In genomic region chr9:32717931-32718820, GRCm38 (mm10) we compare ENCODE assay signal across 10 mouse cellular contexts.
DNase-seq lines count a peak whose midpoint lies in the region; ATAC-seq and TF ChIP-seq lines count a peak whose summit lies in the region.
"Had no signal": no experiment of that assay in that cellular context is flagged by ENCODE, and none has a peak within 500 bp of the region (broad histone marks: within the 10 kb centered on the region; RNA-seq: fewer than 3 reads in every experiment).

No protein-coding gene starts in this region.

- peak overlapping the region; percentile 54 for H3K9ac ChIP-seq in lung, embryonic 16.5 days (ENCODE audit: low read length)
- H3K9ac ChIP-seq in embryonic facial prominence, embryonic 14.5 days (ENCODE audit: low read depth, low read length): no peak overlapping the region
- no peak overlapping the region; the same call in 1 of the 2 replicates for H3K9ac ChIP-seq in liver, postnatal 0 days (replicated peaks)

- H3K36me3 ChIP-seq in lung, embryonic 16.5 days (ENCODE audit: control insufficient read depth, insufficient read depth, low read length): no peaks in the 10 kb centered on the region
- H3K36me3 ChIP-seq in embryonic facial prominence, embryonic 14.5 days (ENCODE audit: control insufficient read depth, insufficient read depth, low read length): no peaks in the 10 kb centered on the region
- H3K36me3 ChIP-seq in liver, postnatal 0 days (replicated peaks; ENCODE audit: insufficient read depth, low read length): no peaks in the 10 kb centered on the region; the same call in none of the 2 replicates

- H3K9me3 ChIP-seq in lung, embryonic 16.5 days (ENCODE audit: control insufficient read depth, low read length): no peaks in the 10 kb centered on the region
- no peaks in the 10 kb centered on the region for H3K9me3 ChIP-seq in embryonic facial prominence, embryonic 14.5 days (ENCODE audit: control insufficient read depth, low read length)
- no peaks in the 10 kb centered on the region for H3K9me3 ChIP-seq in liver, postnatal 0 days (ENCODE audit: low read length)

- H3K4me1 ChIP-seq in lung, embryonic 16.5 days (replicated peaks; ENCODE audit: control insufficient read depth, insufficient read depth, low read length): peaks cover 74% of the 10 kb centered on the region
- peaks cover 61% of the 10 kb centered on the region for H3K4me1 ChIP-seq in lung, adult 2 months (ENCODE audit: control insufficient read depth, insufficient read depth, low read length)
- peaks cover 72% of the 10 kb centered on the region for H3K4me1 ChIP-seq in embryonic facial prominence, embryonic 14.5 days (ENCODE audit: control insufficient read depth, insufficient read depth, low read length)
- peaks cover 57% of the 10 kb centered on the region for H3K4me1 ChIP-seq in liver, postnatal 0 days (ENCODE audit: insufficient read depth)

- no peak overlapping the region for H3K4me2 ChIP-seq in lung, embryonic 16.5 days (ENCODE audit: low read depth, low read length)
- no peak overlapping the region for H3K4me2 ChIP-seq in embryonic facial prominence, embryonic 14.5 days (ENCODE audit: low read depth, low read length)
- H3K4me2 ChIP-seq in liver, postnatal 0 days (ENCODE audit: low read depth, low read length): peak overlapping the region; percentile 13; the same call in 1 of the 2 replicates

- WGBS in lung, embryonic 16.5 days: 28% methylated on average over 9 of the region's 9 CpGs
- 21% methylated on average over 9 of the region's 9 CpGs for WGBS in lung, adult 2 months
- 39% methylated on average over 9 of the region's 9 CpGs for WGBS in embryonic facial prominence, embryonic 14.5 days
- 43% methylated on average over 9 of the region's 9 CpGs for WGBS in liver, postnatal 0 days (ENCODE audit: insufficient replicate concordance)

- DNase-seq in heart, adult 11 months: peak; percentile 95
- no peak for DNase-seq in heart, postnatal 25 days (ENCODE audit: low spot score)
- no peak for DNase-seq in lung, adult 2 months
- DNase-seq in embryonic facial prominence, embryonic 14.5 days (ENCODE audit: low spot score): peak; percentile 41
- DNase-seq in liver, postnatal 0 days: no peak
- DNase-seq in embryo, embryonic 9.5 days (ENCODE audit: extremely low spot score): no peak
- DNase-seq: adrenal gland, adult 8-10 months; right cerebral cortex, adult 18-20 months had no signal

- H3K27me3 ChIP-seq in lung, embryonic 16.5 days (ENCODE audit: control insufficient read depth, insufficient read depth, low read depth, low read length): no peaks in the 10 kb centered on the region
- no peaks in the 10 kb centered on the region for H3K27me3 ChIP-seq in embryonic facial prominence, embryonic 14.5 days (replicated peaks; ENCODE audit: control insufficient read depth, insufficient read depth, low read length)
- no peaks in the 10 kb centered on the region for H3K27me3 ChIP-seq in liver, postnatal 0 days (ENCODE audit: insufficient read depth, low read length)

- no peak for TF ChIP-seq CTCF in lung, adult 2 months (IDR thresholded peaks at IDR 0.05; ENCODE audit: insufficient read depth, low read length)
- no peak for TF ChIP-seq CTCF in liver, postnatal 0 days (IDR thresholded peaks at IDR 0.05; ENCODE audit: low read depth)

- no peak for ATAC-seq in lung, embryonic 16.5 days (ENCODE audit: low read depth)
- ATAC-seq in embryonic facial prominence, embryonic 14.5 days (ENCODE audit: low read depth): no peak
- peak; percentile 60 for ATAC-seq in liver, postnatal 0 days
- no peak for ATAC-seq in erythroid progenitor cell, adult 5-6 weeks (replicated peaks; ENCODE audit: low FRiP score, poor library complexity, severe bottlenecking)

- intact Hi-C loops in heart, postnatal 25 days (cut with DNase I): loop anchor here (5.0 kb wide), 1 partner anchor 219 kb away; no protein-coding TSS in a partner anchor

- no peak for TF ChIP-seq EP300 in liver, postnatal 0 days (IDR thresholded peaks at IDR 0.05; ENCODE audit: low read depth)

- no peak overlapping the region for H3K4me3 ChIP-seq in lung, embryonic 16.5 days (ENCODE audit: low read length)
- no peak overlapping the region for H3K4me3 ChIP-seq in lung, adult 2 months (replicated peaks; ENCODE audit: extremely low read depth, low read depth, low read length)
- H3K4me3 ChIP-seq in embryonic facial prominence, embryonic 14.5 days (ENCODE audit: low read depth, low read length): no peak overlapping the region
- H3K4me3 ChIP-seq in liver, postnatal 0 days (ENCODE audit: low read depth, low read length): no peak overlapping the region

- no peak for TF ChIP-seq POLR2A in lung, adult 2 months (IDR thresholded peaks at IDR 0.05; ENCODE audit: borderline replicate concordance, extremely low read depth, low read depth, low read length)

- H3K27ac ChIP-seq in lung, embryonic 16.5 days (ENCODE audit: low read length): peak overlapping the region; percentile 65
- H3K27ac ChIP-seq in embryonic facial prominence, embryonic 14.5 days (replicated peaks; ENCODE audit: low read depth, low read length): peak overlapping the region; percentile 66
- peak overlapping the region; percentile 52 for H3K27ac ChIP-seq in liver, postnatal 0 days (ENCODE audit: low read depth)

Comparison
In these comparisons a context has a peak if more than half of its experiments do, and no peak if none do; other contexts are left out.
1. DNase-seq: peak in heart, adult 11 months (single experiment) and embryonic facial prominence, embryonic 14.5 days (single experiment); none in heart, postnatal 25 days (single experiment), lung, adult 2 months (single experiment), liver, postnatal 0 days (single experiment) and embryo, embryonic 9.5 days (single experiment).
2. Peak in every context shown above with its lines, with median percentiles within 50 percentile points of each other: H3K27ac ChIP-seq.